Mouse (Mus musculus): ENCODE measurements around the gene Milr1. TPM values are rescaled to one million over a fixed set of nuclear protein-coding genes. Genes with fewer than 3 reads are reported as not detected.

The Milr1 gene
- polyA plus RNA-seq, 1 experiment = 3.0 TPM

DNA sequence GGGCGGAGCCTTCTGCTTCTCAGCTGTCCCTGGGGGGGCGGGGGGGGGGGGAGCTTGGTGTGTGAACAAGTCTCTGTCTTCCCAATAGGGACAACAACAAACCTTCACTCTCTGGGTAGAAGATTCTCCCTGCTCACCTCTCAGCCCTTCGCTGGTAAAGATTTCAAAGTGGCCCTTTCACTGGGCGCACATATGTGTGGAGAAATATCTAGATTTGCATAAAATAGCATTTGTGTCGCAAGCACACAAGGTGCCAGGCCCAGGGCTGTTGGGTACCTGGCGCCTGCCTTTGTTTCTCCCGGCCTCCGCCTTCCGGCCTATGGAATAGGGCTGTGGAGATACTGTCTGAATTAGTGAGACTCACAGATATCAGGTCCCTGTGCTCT, 11.8 kb downstream of the Milr1 start:
- no peak for TF ChIP-seq POLR2A (IDR thresholded peaks at IDR 0.05; ENCODE audit: borderline replicate concordance, extremely low read depth, low read depth, low read length)
- no peak for TF ChIP-seq CTCF (IDR thresholded peaks at IDR 0.05; ENCODE audit: insufficient read depth, low read length)
- DNase-seq = no peak
- no peak overlapping the region for H3K4me3 ChIP-seq (replicated peaks; ENCODE audit: extremely low read depth, low read depth, low read length)
- WGBS = 65% methylated on average over 9 of the region's 9 CpGs
- H3K4me1 ChIP-seq (ENCODE audit: control insufficient read depth, insufficient read depth, low read length) = 0 out of 2 replicates have a peak, but pooled peaks cover 2% of the 10 kb centered on the region

GRCm38 (mm10) chr11:106766611-106767162, 15.7 kb downstream of the Milr1 start:
- no peak for DNase-seq
- WGBS = 86% methylated on average over 4 of the region's 4 CpGs
- H3K4me1 ChIP-seq (ENCODE audit: control insufficient read depth, insufficient read depth, low read length) = 0 out of 2 replicates have a peak, but pooled peaks cover 2% of the 10 kb centered on the region
- TF ChIP-seq CTCF (IDR thresholded peaks at IDR 0.05; ENCODE audit: insufficient read depth, low read length) (no peak), POLR2A (IDR thresholded peaks at IDR 0.05; ENCODE audit: borderline replicate concordance, extremely low read depth, low read depth, low read length) (no peak)
- H3K4me3 ChIP-seq (replicated peaks; ENCODE audit: extremely low read depth, low read depth, low read length) = no peak overlapping the region

- WGBS = 95% methylated on average over 4 of the region's 4 CpGs
- peaks cover 2% of the 10 kb centered on the region; the same call in 1 of the 2 replicates for H3K4me1 ChIP-seq (ENCODE audit: control insufficient read depth, insufficient read depth, low read length)
- no peak overlapping the region for H3K4me3 ChIP-seq (replicated peaks; ENCODE audit: extremely low read depth, low read depth, low read length)
- DNase-seq = no peak
- TF ChIP-seq POLR2A (IDR thresholded peaks at IDR 0.05; ENCODE audit: borderline replicate concordance, extremely low read depth, low read depth, low read length) (no peak), CTCF (IDR thresholded peaks at IDR 0.05; ENCODE audit: insufficient read depth, low read length) (no peak)
Observed at GRCm38 (mm10) chr11:106767516-106767915, 16.5 kb downstream of the Milr1 start.

GRCm38 (mm10) chr11:106770195-106770974, 19.4 kb downstream of the Milr1 start:
- Histone ChIP-seq H3K4me3 (replicated peaks; ENCODE audit: extremely low read depth, low read depth, low read length) (no peak overlapping the region), H3K4me1 (ENCODE audit: control insufficient read depth, insufficient read depth, low read length) (no peaks in the 10 kb centered on the region; the same call in 1 of the 2 replicates)
- no peak for DNase-seq
- WGBS = 95% methylated on average over 9 of the region's 9 CpGs
- TF ChIP-seq POLR2A (IDR thresholded peaks at IDR 0.05; ENCODE audit: borderline replicate concordance, extremely low read depth, low read depth, low read length) (no peak), CTCF (IDR thresholded peaks at IDR 0.05; ENCODE audit: insufficient read depth, low read length) (peak; percentile 45)

GRCm38 (mm10) chr11:106773061-106773460, 22.0 kb downstream of the Milr1 start:
- 92% methylated on average over 9 of the region's 9 CpGs for WGBS
- no peak for DNase-seq
- Histone ChIP-seq H3K4me1 (ENCODE audit: control insufficient read depth, insufficient read depth, low read length) (no peaks in the 10 kb centered on the region; the same call in 1 of the 2 replicates), H3K4me3 (replicated peaks; ENCODE audit: extremely low read depth, low read depth, low read length) (no peak overlapping the region)
- TF ChIP-seq CTCF (IDR thresholded peaks at IDR 0.05; ENCODE audit: insufficient read depth, low read length) (no peak), POLR2A (IDR thresholded peaks at IDR 0.05; ENCODE audit: borderline replicate concordance, extremely low read depth, low read depth, low read length) (no peak)

DNA sequence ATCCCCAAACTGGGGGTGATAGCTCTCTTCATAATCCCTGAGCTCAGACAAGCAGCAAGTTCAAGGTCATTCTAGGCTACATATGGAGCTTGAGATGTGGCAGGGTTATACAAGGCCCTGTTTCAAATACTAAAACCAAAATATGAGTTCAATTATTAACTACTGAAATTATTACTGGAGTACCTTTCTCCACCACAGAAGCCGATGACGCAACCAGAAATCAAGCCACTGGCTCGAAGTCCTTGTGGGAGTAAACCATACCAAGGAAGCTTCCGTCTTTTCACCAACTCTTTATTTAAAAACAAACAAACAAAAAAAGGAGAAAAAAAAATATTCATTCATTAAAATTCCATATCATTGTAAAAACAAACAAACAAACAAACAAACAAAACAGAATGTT, 25.9 kb downstream of the Milr1 start:
- Histone ChIP-seq H3K4me1 (ENCODE audit: control insufficient read depth, insufficient read depth, low read length) (peaks cover 10% of the 10 kb centered on the region), H3K4me3 (replicated peaks; ENCODE audit: extremely low read depth, low read depth, low read length) (no peak overlapping the region)
- 81% methylated on average over 4 of the region's 4 CpGs for WGBS
- no peak for TF ChIP-seq POLR2A (IDR thresholded peaks at IDR 0.05; ENCODE audit: borderline replicate concordance, extremely low read depth, low read depth, low read length)
- TF ChIP-seq CTCF (IDR thresholded peaks at IDR 0.05; ENCODE audit: insufficient read depth, low read length) = no peak
- no peak for DNase-seq

DNA sequence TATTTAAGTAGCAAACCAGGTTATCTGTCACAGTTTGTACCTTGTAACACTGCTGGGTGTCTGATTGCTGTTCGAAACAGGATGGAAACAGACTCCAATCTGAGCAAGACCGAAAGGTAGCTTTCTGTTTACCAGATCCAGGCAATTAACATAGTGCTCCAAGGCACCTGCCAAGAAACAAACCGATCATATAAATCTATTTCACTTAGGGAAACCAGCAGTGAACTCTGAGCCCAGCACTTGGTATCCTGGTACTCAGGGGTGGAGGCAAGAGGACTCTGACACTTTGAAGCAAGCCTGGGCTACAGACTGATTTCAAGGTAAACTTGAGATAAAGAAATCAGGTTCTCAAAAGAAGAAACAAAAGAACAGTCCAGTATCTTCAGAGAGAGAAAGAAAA, 26.4 kb downstream of the Milr1 start:
- Histone ChIP-seq H3K4me3 (replicated peaks; ENCODE audit: extremely low read depth, low read depth, low read length) (no peak overlapping the region), H3K4me1 (ENCODE audit: control insufficient read depth, insufficient read depth, low read length) (peaks cover 10% of the 10 kb centered on the region)
- TF ChIP-seq CTCF (IDR thresholded peaks at IDR 0.05; ENCODE audit: insufficient read depth, low read length) (no peak), POLR2A (IDR thresholded peaks at IDR 0.05; ENCODE audit: borderline replicate concordance, extremely low read depth, low read depth, low read length) (no peak)
- WGBS = 66% methylated on average over 3 of the region's 3 CpGs
- DNase-seq = no peak

GRCm38 (mm10) chr11:106778132-106778531, 27.1 kb downstream of the Milr1 start:
- H3K4me3 ChIP-seq (replicated peaks; ENCODE audit: extremely low read depth, low read depth, low read length) = no peak overlapping the region
- WGBS = 86% methylated on average over 7 of the region's 7 CpGs
- TF ChIP-seq CTCF (IDR thresholded peaks at IDR 0.05; ENCODE audit: insufficient read depth, low read length) (no peak), POLR2A (IDR thresholded peaks at IDR 0.05; ENCODE audit: borderline replicate concordance, extremely low read depth, low read depth, low read length) (no peak)

GRCm38 (mm10) chr11:106778589-106779387, 27.8 kb downstream of the Milr1 start:
- no peak for DNase-seq
- WGBS = 2% methylated on average over 39 of the region's 39 CpGs
- TF ChIP-seq CTCF (IDR thresholded peaks at IDR 0.05; ENCODE audit: insufficient read depth, low read length) (no peak), POLR2A (IDR thresholded peaks at IDR 0.05; ENCODE audit: borderline replicate concordance, extremely low read depth, low read depth, low read length) (no peak)
- peak overlapping the region; percentile 83 for H3K4me3 ChIP-seq (replicated peaks; ENCODE audit: extremely low read depth, low read depth, low read length)
- H3K4me1 ChIP-seq (ENCODE audit: control insufficient read depth, insufficient read depth, low read length) = peaks cover 14% of the 10 kb centered on the region

More at GRCm38 (mm10) chr11:106778132-106778531, 27.1 kb downstream of the Milr1 start:
- no peak for DNase-seq
- H3K4me1 ChIP-seq (ENCODE audit: control insufficient read depth, insufficient read depth, low read length) = peaks cover 10% of the 10 kb centered on the region

Data from lung, adult 2 months (tissue).